Mouse (Mus musculus): ENCODE data around the gene Slc35b1. TPM values are rescaled to one million over a fixed set of nuclear protein-coding genes. Genes with fewer than 3 reads are reported as not detected.

Slc35b1 gene
- polyA plus RNA-seq, 1 experiment = 0.98 TPM

DNA sequence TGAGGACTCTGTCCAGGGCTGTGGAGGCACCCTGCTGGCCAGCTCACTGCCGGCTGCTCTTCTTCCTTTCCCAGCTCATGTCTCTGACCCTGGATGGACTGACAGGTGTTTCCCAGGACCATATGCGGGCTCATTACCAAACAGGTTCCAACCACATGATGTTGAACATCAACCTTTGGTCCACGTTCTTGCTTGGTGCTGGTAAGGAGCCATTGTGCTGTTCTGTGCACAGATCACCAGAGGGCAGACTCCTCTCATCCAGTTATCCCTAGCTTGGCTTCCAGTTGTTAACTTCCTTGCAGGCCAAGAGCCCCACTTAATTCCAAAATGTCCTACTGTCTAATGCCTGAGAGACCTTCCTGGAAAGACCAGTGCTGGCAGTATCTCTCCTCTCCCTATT is 4.5 kb downstream of the Slc35b1 start:
- H3K4me3 ChIP-seq (replicated peaks) = no peak overlapping the region
- no peak for TF ChIP-seq TAL1 (IDR thresholded peaks at IDR 0.05; ENCODE audit: low read length)
- TF ChIP-seq GATA1 (IDR thresholded peaks at IDR 0.05; ENCODE audit: low read length) = no peak
- peaks cover 66% of the 10 kb centered on the region for H3K36me3 ChIP-seq (ENCODE audit: control insufficient read depth)

DNA sequence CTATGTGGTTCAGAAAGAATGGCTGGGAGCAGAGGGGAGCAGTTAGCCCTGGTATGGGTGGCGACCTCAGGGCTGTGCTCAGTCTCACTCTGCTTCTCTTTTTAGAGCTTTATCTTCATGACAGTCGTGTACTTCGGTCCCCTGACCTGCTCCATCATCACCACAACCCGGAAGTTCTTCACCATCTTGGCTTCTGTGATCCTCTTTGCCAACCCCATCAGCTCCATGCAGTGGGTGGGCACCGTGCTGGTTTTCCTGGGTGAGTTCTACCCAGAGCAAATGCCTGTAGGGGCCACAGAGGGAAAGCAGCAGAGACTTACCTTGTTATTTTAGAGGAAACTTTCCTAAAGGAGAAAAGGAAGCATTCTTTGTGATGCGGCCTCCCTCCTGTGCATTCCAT is 5.9 kb downstream of the Slc35b1 start:
- no peaks in the 10 kb centered on the region for H3K27me3 ChIP-seq (ENCODE audit: control insufficient read depth)
- peaks cover 18% of the 10 kb centered on the region for H3K4me1 ChIP-seq (ENCODE audit: control insufficient read depth)
- no peak for TF ChIP-seq GATA1 (IDR thresholded peaks at IDR 0.05; ENCODE audit: low read length)
- TF ChIP-seq TAL1 (IDR thresholded peaks at IDR 0.05; ENCODE audit: low read length) = no peak
- no peak overlapping the region for H3K4me3 ChIP-seq (replicated peaks)
- peaks cover 66% of the 10 kb centered on the region for H3K36me3 ChIP-seq (ENCODE audit: control insufficient read depth)
- no peaks in the 10 kb centered on the region for H3K9me3 ChIP-seq (ENCODE audit: control insufficient read depth, low read length)

More for the DNA sequence above, 4.5 kb downstream of the Slc35b1 start:
- peaks cover 21% of the 10 kb centered on the region for H3K4me1 ChIP-seq (ENCODE audit: control insufficient read depth)
- no peaks in the 10 kb centered on the region for H3K9me3 ChIP-seq (ENCODE audit: control insufficient read depth, low read length)
- no peaks in the 10 kb centered on the region for H3K27me3 ChIP-seq (ENCODE audit: control insufficient read depth)

DNA sequence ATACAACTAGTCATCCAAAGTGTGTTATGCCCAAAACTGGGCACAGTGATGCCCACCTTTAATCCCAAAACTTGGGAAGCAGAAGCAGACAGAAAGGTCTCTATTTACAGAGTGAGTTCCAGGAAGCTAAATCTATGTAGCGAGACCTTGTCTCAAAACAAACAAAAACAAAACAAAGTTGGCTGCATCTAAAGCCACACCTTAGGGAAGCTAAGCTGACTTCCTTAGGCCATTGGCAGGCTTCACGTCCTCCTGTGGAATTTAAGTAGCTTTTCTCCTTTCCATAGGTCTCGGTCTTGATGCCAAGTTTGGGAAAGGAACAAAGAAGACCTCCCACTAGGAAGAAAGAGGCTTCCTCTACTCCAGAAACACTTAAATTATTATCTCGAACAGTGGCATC is 6.7 kb downstream of the Slc35b1 start:
- no peak for TF ChIP-seq GATA1 (IDR thresholded peaks at IDR 0.05; ENCODE audit: low read length)
- no peak for TF ChIP-seq TAL1 (IDR thresholded peaks at IDR 0.05; ENCODE audit: low read length)
- H3K9me3 ChIP-seq (ENCODE audit: control insufficient read depth, low read length) = no peaks in the 10 kb centered on the region
- H3K4me1 ChIP-seq (ENCODE audit: control insufficient read depth) = peaks cover 10% of the 10 kb centered on the region
- H3K27me3 ChIP-seq (ENCODE audit: control insufficient read depth) = no peaks in the 10 kb centered on the region
- H3K4me3 ChIP-seq (replicated peaks) = no peak overlapping the region
- peaks cover 65% of the 10 kb centered on the region for H3K36me3 ChIP-seq (ENCODE audit: control insufficient read depth)

DNA sequence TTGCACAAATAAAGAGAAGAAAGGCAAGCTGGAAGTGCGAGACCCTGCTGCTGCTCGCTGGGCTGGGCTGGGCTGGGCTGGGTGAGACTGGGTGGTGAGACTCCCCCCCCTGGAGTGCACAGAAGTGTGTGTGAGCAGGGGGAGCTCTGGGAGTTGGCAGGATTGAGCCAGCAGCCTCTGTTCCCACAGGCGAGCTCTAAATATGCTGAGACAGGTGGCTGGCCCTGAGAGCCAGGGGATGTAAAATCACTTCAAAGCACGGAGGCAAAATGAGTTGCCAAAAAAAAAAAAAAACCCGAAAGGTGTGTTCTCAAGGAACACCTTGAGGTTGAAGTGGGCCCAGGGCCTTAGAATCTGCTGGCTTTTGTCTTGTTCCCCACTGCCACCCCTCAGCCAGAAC is 7.3 kb downstream of the Slc35b1 start:
- Histone ChIP-seq H3K27me3 (ENCODE audit: control insufficient read depth) (no peaks in the 10 kb centered on the region), H3K9me3 (ENCODE audit: control insufficient read depth, low read length) (no peaks in the 10 kb centered on the region), H3K36me3 (ENCODE audit: control insufficient read depth) (peaks cover 59% of the 10 kb centered on the region), H3K4me3 (replicated peaks) (no peak overlapping the region), H3K4me1 (ENCODE audit: control insufficient read depth) (peaks cover 5% of the 10 kb centered on the region)
- TF ChIP-seq GATA1 (IDR thresholded peaks at IDR 0.05; ENCODE audit: low read length) = no peak

DNA sequence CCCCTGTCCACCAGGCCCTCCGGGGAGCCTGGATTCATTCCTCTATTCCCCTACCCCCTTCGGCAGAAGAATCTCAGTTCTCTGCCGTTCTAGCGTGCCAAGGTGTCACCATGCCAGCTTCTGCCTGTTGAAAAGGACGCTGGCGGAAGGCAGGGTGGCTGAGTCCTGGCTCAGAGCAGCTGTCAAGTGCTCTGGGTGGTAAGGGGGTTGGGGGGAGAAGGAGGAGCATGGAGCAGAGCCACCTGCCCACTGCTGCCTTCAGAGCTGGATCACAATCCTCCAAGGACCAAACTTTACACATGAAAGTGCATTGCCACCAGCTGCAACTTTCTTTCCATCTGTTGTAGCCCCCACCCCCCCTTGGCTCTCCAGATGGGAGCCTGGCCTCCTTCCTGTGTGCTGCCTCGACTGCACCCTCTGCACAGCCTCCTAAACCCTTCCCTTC is 7.8 kb downstream of the Slc35b1 start:
- TF ChIP-seq GATA1 (IDR thresholded peaks at IDR 0.05; ENCODE audit: low read length) (no peak), TAL1 (IDR thresholded peaks at IDR 0.05; ENCODE audit: low read length) (no peak)
- no peaks in the 10 kb centered on the region for H3K27me3 ChIP-seq (ENCODE audit: control insufficient read depth)
- H3K9me3 ChIP-seq (ENCODE audit: control insufficient read depth, low read length) = no peaks in the 10 kb centered on the region
- peaks cover 3% of the 10 kb centered on the region; the same call in 1 of the 2 replicates for H3K4me1 ChIP-seq (ENCODE audit: control insufficient read depth)
- H3K4me3 ChIP-seq (replicated peaks) = no peak overlapping the region
- H3K36me3 ChIP-seq (ENCODE audit: control insufficient read depth) = peaks cover 54% of the 10 kb centered on the region

DNA sequence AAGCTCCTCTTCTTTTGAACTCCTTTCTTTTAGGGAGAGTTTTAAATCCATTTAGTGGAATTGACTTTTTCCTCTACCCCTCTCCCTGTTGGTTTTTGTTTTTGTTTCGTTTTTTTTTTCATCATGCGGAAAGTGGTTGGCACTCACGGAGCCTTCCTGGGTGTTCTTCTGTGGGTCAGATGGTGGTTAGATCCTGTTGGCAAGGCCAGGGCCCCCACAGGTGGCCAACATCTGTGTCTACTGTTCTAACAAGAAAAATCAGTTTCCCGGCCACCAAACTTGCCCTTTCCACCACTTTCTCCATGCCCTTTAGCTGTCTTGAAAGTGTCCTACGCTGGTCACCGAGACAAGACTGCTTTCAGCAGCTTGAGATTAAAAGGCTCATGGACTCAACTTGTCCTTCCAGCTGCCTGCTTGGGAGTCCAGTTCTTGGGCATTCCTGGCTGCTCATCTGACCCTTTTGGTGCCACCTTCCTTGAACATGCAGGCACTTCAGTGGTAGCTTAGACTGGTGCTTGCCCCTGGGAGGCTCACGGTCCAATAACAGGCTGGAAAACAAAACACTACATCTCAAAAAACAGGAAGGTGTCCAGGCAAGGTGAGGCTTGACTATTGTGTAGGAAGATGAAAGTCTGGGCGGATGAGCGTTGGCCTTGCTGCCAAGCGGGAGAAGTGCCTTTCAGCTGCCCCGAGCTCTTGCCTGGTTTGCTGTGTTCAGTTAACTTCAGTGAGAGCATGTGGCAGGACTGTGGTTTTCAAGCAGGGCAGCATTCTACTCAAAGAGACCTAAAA is 8.4 kb downstream of the Slc35b1 start:
- no peak for TF ChIP-seq GATA1 (IDR thresholded peaks at IDR 0.05; ENCODE audit: low read length)
- TF ChIP-seq TAL1 (IDR thresholded peaks at IDR 0.05; ENCODE audit: low read length) = no peak
- Histone ChIP-seq H3K9me3 (ENCODE audit: control insufficient read depth, low read length) (no peaks in the 10 kb centered on the region), H3K27me3 (ENCODE audit: control insufficient read depth) (no peaks in the 10 kb centered on the region), H3K4me3 (replicated peaks) (no peak overlapping the region), H3K36me3 (ENCODE audit: control insufficient read depth) (peaks cover 48% of the 10 kb centered on the region), H3K4me1 (ENCODE audit: control insufficient read depth) (no peaks in the 10 kb centered on the region; the same call in 1 of the 2 replicates)

DNA sequence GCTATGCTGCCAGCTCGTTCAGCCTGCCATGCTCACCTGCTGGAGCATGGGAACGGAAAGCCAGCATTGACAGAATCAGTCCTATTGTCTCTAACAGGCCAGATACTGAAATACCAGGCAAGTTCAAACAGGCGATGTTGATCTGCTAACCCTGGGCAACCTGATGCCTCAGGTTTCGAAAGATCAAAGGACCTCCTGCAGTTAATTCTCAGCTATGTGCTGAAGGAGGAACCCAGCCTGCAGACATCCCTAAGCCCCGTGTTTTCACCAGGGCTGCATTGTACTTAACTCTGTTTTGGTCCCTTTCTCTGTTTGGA is 9.0 kb downstream of the Slc35b1 start:
- no peak for TF ChIP-seq GATA1 (IDR thresholded peaks at IDR 0.05; ENCODE audit: low read length)
- TF ChIP-seq TAL1 (IDR thresholded peaks at IDR 0.05; ENCODE audit: low read length) = no peak
- peaks cover 42% of the 10 kb centered on the region for H3K36me3 ChIP-seq (ENCODE audit: control insufficient read depth)
- H3K4me3 ChIP-seq (replicated peaks) = no peak overlapping the region
- no peaks in the 10 kb centered on the region for H3K9me3 ChIP-seq (ENCODE audit: control insufficient read depth, low read length)
- no peaks in the 10 kb centered on the region; the same call in 1 of the 2 replicates for H3K4me1 ChIP-seq (ENCODE audit: control insufficient read depth)
- H3K27me3 ChIP-seq (ENCODE audit: control insufficient read depth) = peaks cover 3% of the 10 kb centered on the region; the same call in 1 of the 2 replicates

DNA sequence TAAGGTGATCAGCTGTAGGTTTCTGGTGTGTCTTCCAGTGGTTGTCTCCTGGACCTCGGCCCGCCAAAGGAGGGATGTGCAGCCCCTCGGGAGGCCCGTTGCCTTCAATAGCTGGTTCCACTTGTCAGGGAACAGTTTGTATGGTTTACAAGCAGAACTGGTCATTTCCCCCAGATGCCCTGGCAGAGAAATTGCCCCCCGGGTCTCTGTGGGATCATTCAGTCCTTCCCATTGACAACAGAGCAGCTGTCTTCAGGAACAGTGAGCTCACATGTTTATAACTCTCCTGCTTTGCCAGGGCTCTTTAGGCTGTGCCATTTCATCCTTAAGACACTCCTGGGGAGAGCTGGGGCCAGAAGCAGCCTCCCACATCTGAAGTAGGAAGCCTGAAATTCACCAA is 9.6 kb downstream of the Slc35b1 start:
- Histone ChIP-seq H3K4me3 (replicated peaks) (no peak overlapping the region), H3K9me3 (ENCODE audit: control insufficient read depth, low read length) (no peaks in the 10 kb centered on the region), H3K36me3 (ENCODE audit: control insufficient read depth) (peaks cover 36% of the 10 kb centered on the region), H3K4me1 (ENCODE audit: control insufficient read depth) (no peaks in the 10 kb centered on the region; the same call in 1 of the 2 replicates), H3K27me3 (ENCODE audit: control insufficient read depth) (peaks cover 9% of the 10 kb centered on the region)
- TF ChIP-seq GATA1 (IDR thresholded peaks at IDR 0.05; ENCODE audit: low read length) = no peak
- no peak for TF ChIP-seq TAL1 (IDR thresholded peaks at IDR 0.05; ENCODE audit: low read length)

DNA sequence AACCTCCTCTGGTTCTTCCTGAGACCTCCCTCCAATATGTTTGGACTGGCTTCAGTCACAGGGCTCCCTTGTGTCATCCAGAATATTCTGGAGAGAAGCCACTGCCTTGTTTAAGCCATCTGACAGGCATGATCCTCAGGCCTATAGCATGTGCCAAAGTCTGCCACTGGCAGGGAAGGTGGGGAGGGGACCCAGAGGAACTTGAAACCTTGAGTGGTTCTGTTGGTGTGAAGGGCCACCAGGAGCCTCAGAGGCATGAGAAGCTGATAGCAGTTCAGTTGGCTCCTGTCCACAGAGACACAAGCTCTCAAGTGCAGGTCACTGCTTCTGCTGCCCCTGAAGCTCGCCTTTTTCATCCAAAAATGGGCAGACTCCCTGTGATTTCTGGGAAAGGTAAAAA is 12.1 kb downstream of the Slc35b1 start:
- no peak for TF ChIP-seq TAL1 (IDR thresholded peaks at IDR 0.05; ENCODE audit: low read length)
- H3K4me1 ChIP-seq (ENCODE audit: control insufficient read depth) = no peaks in the 10 kb centered on the region
- no peaks in the 10 kb centered on the region for H3K9me3 ChIP-seq (ENCODE audit: control insufficient read depth, low read length)
- H3K27me3 ChIP-seq (ENCODE audit: control insufficient read depth) = peaks cover 30% of the 10 kb centered on the region
- no peak overlapping the region for H3K4me3 ChIP-seq (replicated peaks)
- peaks cover 12% of the 10 kb centered on the region for H3K36me3 ChIP-seq (ENCODE audit: control insufficient read depth)
